Mouse (Mus musculus) inflammation-experienced regulatory T-cells, adult 16 weeks (primary cell): ENCODE measurements around the gene Cyp4a32. TPM values are rescaled to one million over a fixed set of nuclear protein-coding genes. Genes with fewer than 3 reads are reported as not detected.

Source experiments
- polyA plus RNA-seq: library from polyadenylated mRNA; unstranded; fragments of 100-300 nt; shearing (Covaris generic); gene quantifications from one replicate; pipeline ENCODE4 v1.2.1, GENCODE M21; 2017

Cyp4a32 gene
- not detected for polyA plus RNA-seq

DNA sequence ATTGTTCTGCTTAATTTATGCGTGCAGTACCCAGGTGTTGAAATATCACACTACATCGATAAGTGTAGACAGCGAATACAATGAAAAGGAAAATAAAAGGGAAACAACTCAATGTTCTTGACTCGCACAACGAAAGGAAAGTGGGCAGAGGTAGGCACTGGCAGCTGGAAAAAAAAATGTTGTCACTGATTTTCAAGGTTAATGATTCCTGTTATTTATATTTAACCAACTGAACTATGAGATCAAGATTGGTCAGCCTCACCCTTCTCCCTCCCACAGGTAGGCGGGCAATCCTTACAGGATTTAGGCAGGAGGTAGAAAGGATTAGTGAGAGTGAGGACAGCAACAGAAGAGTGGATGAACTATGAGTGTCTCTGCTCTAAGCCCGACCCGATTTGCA, at the start of gene Cyp4a32:
Gene Cyp4a32, plus strand, starts transcription at position 359 of the 400 bp plus-strand sequence.

DNA sequence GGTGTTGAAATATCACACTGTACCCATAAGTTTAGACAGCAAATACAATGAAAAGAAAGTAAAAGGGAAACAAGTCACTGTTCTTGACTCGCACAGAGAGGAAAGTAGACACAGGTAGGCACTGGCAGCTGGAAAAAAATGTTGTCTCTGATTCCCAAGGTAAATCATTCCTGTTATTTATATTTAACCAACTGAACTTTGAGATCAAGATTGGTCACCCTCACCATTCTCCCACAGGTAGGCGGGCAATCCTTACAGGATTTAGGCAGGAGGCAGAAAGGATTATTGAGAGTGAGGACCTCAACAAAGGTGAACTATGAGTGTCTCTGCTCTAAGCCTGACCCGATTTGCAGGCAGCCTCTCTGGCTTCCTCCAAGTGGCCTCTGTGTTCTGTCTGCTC, 37.4 kb upstream of the Cyp4a32 start, which contains the start of gene Cyp4a31:
Gene Cyp4a31, plus strand, starts transcription at position 249 of the 400 bp plus-strand sequence.

DNA sequence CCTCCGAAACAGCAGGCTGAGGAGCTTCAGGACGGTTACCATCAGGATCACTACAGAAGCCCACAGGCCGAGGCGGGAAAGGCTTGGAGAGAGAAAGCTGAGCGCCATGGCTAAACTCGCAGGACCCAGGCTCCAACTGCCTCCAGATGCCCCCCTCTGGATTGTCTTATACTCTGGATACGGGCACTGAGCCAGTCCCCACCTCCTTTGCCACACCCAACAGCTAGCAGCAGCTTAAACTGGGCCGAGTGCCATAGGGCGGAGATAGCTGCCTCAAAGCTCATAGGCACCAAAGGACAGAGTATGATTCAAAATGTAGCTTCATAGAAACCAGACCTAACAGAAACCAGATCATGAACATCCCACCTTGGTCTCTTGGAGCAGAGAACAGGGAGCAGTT, 46.8 kb downstream of the Cyp4a32 start, which contains the start of gene Cyp4b1:
Gene Cyp4b1, minus strand, starts transcription at position 144 of the 400 bp plus-strand sequence.

Other genes with a start within 250 kb of the Cyp4a32 start
- not detected for gene Cyp4a12b, start 189.3 kb upstream of the Cyp4a32 start, polyA plus RNA-seq
- not detected for gene Cyp4a30b, start 148.4 kb upstream of the Cyp4a32 start, polyA plus RNA-seq
- not detected for gene Cyp4a14, start 104.8 kb upstream of the Cyp4a32 start, polyA plus RNA-seq
- not detected for gene Cyp4a10, start 82.7 kb upstream of the Cyp4a32 start, polyA plus RNA-seq
- gene Cyp4a31, start 37.3 kb upstream of the Cyp4a32 start, polyA plus RNA-seq: not detected
- gene Cyp4b1, start 46.8 kb downstream of the Cyp4a32 start, polyA plus RNA-seq: not detected
- 72.9 TPM for gene Efcab14, start 136.8 kb downstream of the Cyp4a32 start, polyA plus RNA-seq
- not detected for gene Tex38, start 180.0 kb downstream of the Cyp4a32 start, polyA plus RNA-seq
- gene Atpaf1, start 183.8 kb downstream of the Cyp4a32 start, polyA plus RNA-seq: 35.7 TPM
- 27.9 TPM for gene Mob3c, start 227.1 kb downstream of the Cyp4a32 start, polyA plus RNA-seq
- 79.2 TPM for gene Mknk1, start 238.2 kb downstream of the Cyp4a32 start, polyA plus RNA-seq